Mouse (Mus musculus): ENCODE data around the gene Sim1. TPM values are rescaled to one million over a fixed set of nuclear protein-coding genes. Genes with fewer than 3 reads are reported as not detected.

The Sim1 gene
- 0.12 and 0.16 TPM in 2 replicates for polyA plus RNA-seq (2015; fragmentation: Nextera tagmentation; extraction: Ambion mirVana)

DNA sequence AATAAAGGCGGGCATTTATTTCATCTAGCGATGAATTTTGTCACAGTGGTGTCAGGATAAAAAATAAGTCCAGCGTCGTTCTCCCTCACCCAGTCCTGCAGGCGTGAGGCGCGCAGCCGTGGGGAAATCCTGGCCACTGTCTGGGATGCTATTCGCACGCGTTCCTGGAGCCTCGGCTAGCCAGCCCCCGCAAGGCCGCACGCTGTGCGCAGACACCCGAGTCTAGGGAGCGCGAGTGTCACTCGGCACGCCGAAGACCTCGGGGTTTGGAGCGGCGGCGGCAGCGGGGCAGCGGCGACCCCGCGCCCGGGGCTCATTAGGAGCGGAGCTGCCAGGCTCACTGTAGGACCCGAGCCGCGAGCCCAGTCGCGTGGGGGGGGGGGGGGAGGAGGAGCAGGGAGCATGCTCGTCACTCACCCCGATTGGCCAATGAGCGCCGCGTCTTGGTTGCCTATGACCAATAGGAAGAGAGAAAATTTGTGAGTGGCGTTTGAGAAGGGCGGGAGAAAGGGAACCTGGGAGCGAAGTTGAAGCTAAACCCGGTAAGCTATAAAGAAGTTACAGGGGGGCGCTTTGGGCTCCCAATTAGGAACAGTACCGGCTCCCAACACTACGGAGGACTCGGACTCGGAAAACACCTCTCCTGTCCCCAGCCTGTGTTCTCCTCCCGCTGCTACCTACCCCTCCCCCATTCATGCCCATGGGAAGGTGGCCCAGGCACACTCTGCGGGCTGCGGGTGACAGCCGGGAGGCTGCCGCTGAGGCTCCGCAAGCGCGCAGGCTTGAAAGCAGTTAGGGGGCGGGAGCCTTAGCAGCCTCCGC is at the start of gene Sim1:
Sim1 (plus strand) TSS at position 585 of the 822 bp plus-strand sequence.
- peaks cover 80% of the 10 kb centered on the region for H3K27me3 ChIP-seq
- H3K36me3 ChIP-seq, result no peaks in the 10 kb centered on the region
- H3K4me1 ChIP-seq (replicated peaks), result peaks cover 14% of the 10 kb centered on the region
- peak within 1 kb of the TSS; percentile 79 for H3K4me2 ChIP-seq
- peak; percentile 96 for ATAC-seq (ENCODE audit: low FRiP score, low read depth)
- no peaks in the 10 kb centered on the region for H3K9me3 ChIP-seq
- H3K4me3 ChIP-seq, result peak within 1 kb of the TSS; percentile 44
- WGBS, result under 1% methylated on average over 58 of the region's 62 CpGs
- H3K9ac ChIP-seq, result no peak within 1 kb of the TSS
- H3K27ac ChIP-seq (replicated peaks), result no peak within 1 kb of the TSS

DNA sequence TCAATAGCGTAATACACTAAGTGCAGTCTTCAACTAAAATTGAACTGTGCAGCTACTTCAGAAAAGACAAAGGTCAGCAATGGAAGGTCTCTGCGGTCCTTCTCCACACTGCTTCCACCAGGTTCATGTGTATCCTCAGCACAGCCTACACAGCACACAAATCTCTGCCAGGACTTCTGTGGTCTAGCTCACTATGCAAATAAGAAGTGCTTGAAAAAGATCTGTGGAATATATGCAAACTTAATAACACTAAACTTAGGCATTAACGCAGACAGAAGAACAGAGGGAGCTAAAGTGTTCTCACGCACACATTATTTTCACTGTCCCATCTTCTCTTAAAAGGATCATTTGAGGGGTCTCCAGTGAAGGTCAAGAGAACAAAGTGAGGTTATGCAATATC is 26.4 kb upstream of the Sim1 start:
- WGBS, result 87% methylated on average over 4 of the region's 4 CpGs
- H3K27ac ChIP-seq (replicated peaks), result no peak overlapping the region
- no peaks in the 10 kb centered on the region for H3K36me3 ChIP-seq

DNA sequence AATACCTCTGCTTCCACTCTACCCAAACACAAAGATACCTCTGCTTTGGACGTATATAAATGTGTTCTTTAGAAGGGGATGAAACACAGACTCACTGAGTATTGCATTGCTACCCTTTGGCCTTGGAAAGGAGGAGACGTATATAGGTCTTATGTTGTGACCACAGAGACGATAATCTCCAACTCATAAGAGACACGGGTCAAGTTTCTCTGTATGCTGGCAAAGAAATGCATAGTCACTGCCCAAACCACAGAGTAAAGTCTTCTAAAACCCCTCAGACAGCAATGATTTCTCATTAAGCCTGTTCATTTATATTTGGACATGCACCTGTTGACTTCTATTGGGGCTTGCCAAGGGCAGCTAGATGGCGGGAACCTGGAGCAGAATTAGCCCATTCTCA is 17.6 kb upstream of the Sim1 start:
- Histone ChIP-seq H3K4me3 (no peak overlapping the region), H3K4me2 (no peak overlapping the region), H3K9ac (no peak overlapping the region), H3K27ac (replicated peaks) (no peak overlapping the region), H3K9me3 (no peaks in the 10 kb centered on the region), H3K4me1 (replicated peaks) (no peaks in the 10 kb centered on the region), H3K36me3 (no peaks in the 10 kb centered on the region), H3K27me3 (no peaks in the 10 kb centered on the region)
- WGBS, result 88% methylated on average over 5 of the region's 5 CpGs
- ATAC-seq (ENCODE audit: low FRiP score, low read depth), result no peak

More for the DNA sequence above, 26.4 kb upstream of the Sim1 start:
- Histone ChIP-seq H3K4me3 (no peak overlapping the region), H3K4me1 (replicated peaks) (no peaks in the 10 kb centered on the region), H3K27me3 (no peaks in the 10 kb centered on the region), H3K4me2 (no peak overlapping the region), H3K9ac (no peak overlapping the region), H3K9me3 (no peaks in the 10 kb centered on the region)
- ATAC-seq (ENCODE audit: low FRiP score, low read depth), result no peak

DNA sequence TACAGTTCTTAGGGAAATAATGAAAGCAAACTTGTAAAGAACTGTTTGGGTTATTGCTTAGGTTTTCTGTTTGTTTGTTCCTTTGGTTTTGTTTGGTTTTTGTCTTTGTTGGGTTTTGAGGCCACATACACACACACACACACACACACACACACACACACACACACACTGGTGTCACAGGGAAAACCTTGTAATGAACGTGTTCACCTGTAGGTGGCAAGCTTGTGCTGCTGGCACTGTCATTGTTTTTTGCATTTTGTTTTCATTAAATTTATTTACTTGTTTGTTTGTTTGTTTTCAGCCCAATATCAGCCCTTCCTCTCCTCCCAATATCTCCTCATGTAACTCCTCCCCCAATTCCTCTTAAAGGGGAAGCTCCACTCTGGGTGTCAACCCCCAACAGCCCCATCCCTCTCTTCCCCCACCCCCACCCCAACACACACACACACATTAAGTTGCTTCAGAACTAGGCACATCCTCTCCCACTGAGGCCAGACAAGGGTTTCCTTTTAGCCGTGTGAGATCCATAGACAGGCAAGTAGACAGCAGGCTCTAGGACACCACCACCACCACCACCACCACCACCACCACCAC is 13.0 kb upstream of the Sim1 start:
- H3K27me3 ChIP-seq, result peaks cover 8% of the 10 kb centered on the region; the same call in 1 of the 2 replicates
- no peaks in the 10 kb centered on the region for H3K4me1 ChIP-seq (replicated peaks)
- H3K27ac ChIP-seq (replicated peaks), result no peak overlapping the region
- H3K9ac ChIP-seq, result no peak overlapping the region
- no peak for ATAC-seq (ENCODE audit: low FRiP score, low read depth)
- no peaks in the 10 kb centered on the region for H3K36me3 ChIP-seq
- WGBS, result 20% methylated on average over 2 of the region's 2 CpGs
- no peaks in the 10 kb centered on the region for H3K9me3 ChIP-seq
- no peak overlapping the region for H3K4me2 ChIP-seq
- H3K4me3 ChIP-seq, result no peak overlapping the region

DNA sequence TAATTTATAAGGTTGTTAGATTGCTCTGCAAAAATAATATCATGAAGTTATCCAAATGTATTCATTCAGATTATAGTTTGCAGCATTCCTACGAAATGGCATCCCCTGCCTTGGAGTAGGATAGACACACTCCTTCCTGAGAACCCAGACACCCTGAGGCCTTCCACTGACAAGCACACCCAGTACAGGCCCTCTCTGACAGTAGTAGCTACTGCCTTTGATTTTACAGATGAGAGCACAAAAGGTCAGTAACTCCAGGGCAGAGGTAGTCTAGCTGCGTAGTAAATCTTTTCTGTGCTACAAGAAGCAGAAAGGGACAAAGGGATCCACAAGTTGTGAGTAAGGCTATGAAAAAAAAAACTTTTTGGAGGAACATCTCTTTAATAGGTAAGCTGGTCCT is 12.2 kb upstream of the Sim1 start:
- Histone ChIP-seq H3K9ac (no peak overlapping the region), H3K9me3 (no peaks in the 10 kb centered on the region), H3K4me3 (no peak overlapping the region), H3K4me2 (no peak overlapping the region), H3K4me1 (replicated peaks) (no peaks in the 10 kb centered on the region), H3K36me3 (no peaks in the 10 kb centered on the region), H3K27ac (replicated peaks) (no peak overlapping the region), H3K27me3 (peaks cover 8% of the 10 kb centered on the region; the same call in 1 of the 2 replicates)
- WGBS, result 79% methylated on average over 2 of the region's 2 CpGs
- no peak for ATAC-seq (ENCODE audit: low FRiP score, low read depth)

DNA sequence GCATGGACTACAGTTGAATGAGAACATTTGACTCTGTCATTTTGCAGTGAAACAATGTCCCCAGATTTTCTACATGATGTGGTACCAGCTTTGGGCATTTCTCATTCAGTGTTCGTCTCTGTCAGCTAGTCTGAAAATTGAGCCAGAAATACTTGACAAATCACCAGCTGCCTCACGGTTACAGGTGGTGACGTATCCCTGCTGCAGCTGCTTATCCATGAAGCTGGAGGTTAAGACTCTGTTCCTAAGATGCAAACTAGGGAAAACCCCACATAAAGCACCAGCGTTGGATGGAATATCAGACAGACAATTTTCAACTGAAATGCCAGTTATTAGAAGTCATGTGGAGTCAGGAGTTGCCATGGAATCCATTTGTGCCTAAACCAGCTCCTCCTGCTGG is 8.2 kb upstream of the Sim1 start:
- Histone ChIP-seq H3K9me3 (no peaks in the 10 kb centered on the region), H3K4me3 (no peak overlapping the region), H3K4me2 (no peak overlapping the region), H3K4me1 (replicated peaks) (no peaks in the 10 kb centered on the region), H3K36me3 (no peaks in the 10 kb centered on the region), H3K27me3 (peaks cover 40% of the 10 kb centered on the region), H3K9ac (no peak overlapping the region), H3K27ac (replicated peaks) (no peak overlapping the region)
- WGBS, result 56% methylated on average over 4 of the region's 4 CpGs
- ATAC-seq (ENCODE audit: low FRiP score, low read depth), result no peak

DNA sequence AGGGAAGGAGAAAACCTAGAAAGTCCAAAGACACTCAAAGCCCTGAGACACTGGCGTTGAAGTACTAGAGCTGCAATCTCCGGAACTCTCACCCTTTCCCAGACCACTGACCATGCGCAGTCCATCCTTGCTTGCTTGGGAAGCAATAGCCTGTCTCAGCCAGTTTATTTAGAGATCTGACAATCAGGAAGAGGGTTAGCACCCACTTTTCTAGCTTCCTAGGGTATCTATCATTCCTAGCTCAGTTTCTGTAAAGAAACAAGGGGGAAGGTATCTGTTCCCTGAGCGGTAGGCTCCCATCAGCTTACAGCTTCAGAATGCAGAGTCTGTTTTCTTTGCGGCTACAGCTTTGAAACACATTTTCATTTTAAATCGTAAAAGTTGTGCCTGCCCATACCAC is 3.9 kb upstream of the Sim1 start:
- Histone ChIP-seq H3K4me1 (replicated peaks) (peaks cover 14% of the 10 kb centered on the region), H3K36me3 (no peaks in the 10 kb centered on the region), H3K4me2 (no peak overlapping the region), H3K27me3 (peaks cover 75% of the 10 kb centered on the region), H3K4me3 (no peak overlapping the region), H3K9ac (no peak overlapping the region), H3K27ac (replicated peaks) (no peak overlapping the region), H3K9me3 (no peaks in the 10 kb centered on the region)
- WGBS, result 8% methylated on average over 6 of the region's 6 CpGs
- no peak for ATAC-seq (ENCODE audit: low FRiP score, low read depth)

DNA sequence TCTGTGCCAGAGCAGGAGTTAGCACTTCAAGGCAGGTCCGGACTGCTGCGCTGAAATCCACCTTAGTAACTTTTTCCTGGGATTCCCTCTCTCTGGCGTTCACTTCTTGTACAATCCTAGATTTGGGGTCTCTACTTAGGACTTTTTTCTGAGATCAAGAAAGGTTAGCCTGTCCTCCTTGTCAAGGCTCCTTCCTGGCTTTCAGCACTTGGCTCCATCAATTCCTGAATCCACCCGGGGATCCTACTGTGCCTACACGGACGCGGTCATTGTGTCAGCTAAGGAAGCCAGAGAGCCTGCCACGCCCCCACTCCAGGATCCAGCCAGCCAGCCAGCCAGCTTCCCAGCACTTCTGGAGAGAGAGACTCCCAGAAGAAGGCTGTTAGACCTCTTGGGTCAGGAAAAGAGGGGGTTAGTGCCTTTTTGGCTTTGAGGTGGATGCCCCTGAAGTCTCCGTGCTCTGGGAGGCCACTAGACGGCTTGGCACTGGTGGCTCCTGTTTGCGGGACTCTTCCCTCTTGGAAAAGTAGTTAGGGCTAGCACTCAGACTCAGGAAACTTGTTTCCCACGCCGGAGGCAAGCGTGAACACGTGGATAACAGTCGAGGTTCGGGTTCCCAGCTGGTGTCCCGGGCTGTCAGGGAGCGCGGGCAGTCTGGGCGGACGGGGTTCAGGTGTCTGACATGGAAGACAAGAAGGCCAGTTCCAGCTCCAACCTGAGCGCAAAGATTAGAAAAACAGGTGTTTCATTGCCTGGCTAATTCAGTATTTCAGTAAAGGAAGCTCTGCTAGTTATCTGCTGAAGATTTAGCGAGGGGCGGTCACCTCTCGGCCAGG is 2.5 kb upstream of the Sim1 start:
- WGBS, result under 1% methylated on average over 26 of the region's 26 CpGs
- Histone ChIP-seq H3K27ac (replicated peaks) (no peak overlapping the region), H3K36me3 (no peaks in the 10 kb centered on the region), H3K9me3 (no peaks in the 10 kb centered on the region), H3K4me3 (no peak overlapping the region), H3K4me2 (no peak overlapping the region), H3K9ac (no peak overlapping the region), H3K27me3 (peaks cover 78% of the 10 kb centered on the region), H3K4me1 (replicated peaks) (peaks cover 14% of the 10 kb centered on the region)
- no peak for ATAC-seq (ENCODE audit: low FRiP score, low read depth)

DNA sequence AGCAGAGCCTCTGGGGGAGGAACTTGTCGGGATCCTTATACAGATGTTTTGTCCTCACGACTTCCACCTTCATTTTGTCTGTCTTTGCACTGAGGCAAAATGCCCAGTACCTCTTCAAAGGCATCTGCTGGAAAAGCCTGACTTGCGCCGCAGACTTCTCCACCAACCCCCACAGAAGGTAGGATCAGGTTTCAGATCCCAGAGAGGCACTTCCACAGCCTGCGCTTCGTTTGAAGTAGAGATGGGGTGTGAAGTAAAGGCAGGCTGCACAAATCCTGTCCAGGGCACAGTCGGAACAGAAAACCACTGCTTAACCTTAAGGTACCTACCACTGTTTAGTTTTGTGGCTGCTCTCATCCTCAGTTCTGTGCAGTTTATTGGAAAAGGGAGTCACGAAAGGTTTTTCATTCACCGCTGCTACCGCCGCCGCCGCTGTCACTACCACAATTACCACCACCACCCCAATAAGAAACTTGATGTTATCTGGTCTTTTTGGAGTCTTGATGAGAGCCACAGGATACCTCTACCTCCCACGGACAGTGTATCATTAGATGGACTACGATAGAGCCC is 1.7 kb upstream of the Sim1 start:
- no peaks in the 10 kb centered on the region for H3K36me3 ChIP-seq
- H3K9ac ChIP-seq, result no peak overlapping the region
- no peak overlapping the region for H3K27ac ChIP-seq (replicated peaks)
- WGBS, result 1% methylated on average over 15 of the region's 15 CpGs
- peaks cover 82% of the 10 kb centered on the region for H3K27me3 ChIP-seq
- H3K9me3 ChIP-seq, result no peaks in the 10 kb centered on the region
- H3K4me3 ChIP-seq, result no peak overlapping the region
- H3K4me1 ChIP-seq (replicated peaks), result peaks cover 14% of the 10 kb centered on the region
- no peak for ATAC-seq (ENCODE audit: low FRiP score, low read depth)
- no peak overlapping the region for H3K4me2 ChIP-seq

DNA sequence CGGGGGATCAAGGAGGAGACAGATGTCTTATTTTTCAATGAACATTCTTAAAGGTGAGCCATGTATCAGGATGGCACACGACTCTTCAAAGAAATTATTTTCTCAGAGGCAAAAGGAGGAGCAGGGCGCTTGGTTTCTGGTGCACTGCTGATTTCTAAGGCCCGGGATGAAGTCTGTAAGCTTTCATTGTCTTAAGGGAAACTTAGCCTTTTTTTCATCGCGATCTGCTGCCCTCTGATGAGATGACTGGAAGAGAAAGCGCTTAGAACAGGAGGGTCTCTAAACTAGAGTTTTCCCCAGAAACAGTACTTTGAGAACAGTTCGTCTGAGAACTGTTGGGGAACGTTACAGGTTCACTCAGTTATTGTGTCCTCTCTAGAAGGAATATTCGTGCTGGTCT is 1.0 kb upstream of the Sim1 start:
- Histone ChIP-seq H3K4me3 (0 out of 2 replicates have a peak overlapping the region, but pooled peaks have one; percentile 44), H3K27ac (replicated peaks) (no peak overlapping the region), H3K9me3 (no peaks in the 10 kb centered on the region), H3K9ac (no peak overlapping the region), H3K4me1 (replicated peaks) (peaks cover 14% of the 10 kb centered on the region), H3K27me3 (peaks cover 83% of the 10 kb centered on the region), H3K4me2 (no peak overlapping the region), H3K36me3 (no peaks in the 10 kb centered on the region)
- no peak for ATAC-seq (ENCODE audit: low FRiP score, low read depth)
- 4% methylated on average over 10 of the region's 10 CpGs for WGBS

DNA sequence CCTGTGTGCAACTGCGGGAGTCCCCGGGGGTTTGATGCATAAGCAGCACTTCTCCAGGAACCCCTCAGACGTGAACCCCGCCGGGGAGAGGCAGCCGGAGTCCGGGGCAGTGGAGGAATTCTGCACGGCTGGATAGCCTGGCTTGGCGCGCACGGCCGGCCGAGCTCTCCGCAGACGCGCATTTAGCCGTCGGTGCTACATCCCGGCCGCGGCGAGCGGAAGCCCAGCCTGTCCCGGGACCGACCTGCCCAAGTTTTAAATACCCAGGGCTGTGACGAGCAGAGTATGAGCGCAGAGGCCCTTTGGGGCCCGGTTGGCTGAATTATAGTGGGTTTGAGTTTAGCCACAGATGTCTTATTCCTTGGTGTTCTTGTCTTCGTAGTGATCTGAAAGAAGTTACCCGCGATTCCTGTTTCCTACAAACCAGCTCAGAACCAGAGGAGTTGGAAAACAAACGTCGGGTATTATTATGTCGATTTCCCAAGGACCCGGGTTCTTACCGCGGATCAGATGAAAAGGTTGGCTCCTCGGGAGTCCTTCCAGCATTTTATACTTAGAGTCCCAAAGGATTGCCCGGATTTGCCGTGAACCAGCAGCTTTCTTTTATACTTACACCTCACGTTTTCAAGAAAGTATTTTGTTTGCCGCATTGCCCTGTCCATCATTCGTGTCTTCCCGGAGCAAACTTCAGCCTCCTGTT is 687 bp downstream of the Sim1 start:
- no peak; the same call in 1 of the 2 replicates for ATAC-seq (ENCODE audit: low FRiP score, low read depth)

More for the DNA sequence above, 687 bp downstream of the Sim1 start:
- H3K36me3 ChIP-seq, result no peaks in the 10 kb centered on the region
- peak overlapping the region; percentile 44 for H3K4me3 ChIP-seq
- peaks cover 74% of the 10 kb centered on the region for H3K27me3 ChIP-seq
- H3K4me1 ChIP-seq (replicated peaks), result peaks cover 14% of the 10 kb centered on the region
- H3K27ac ChIP-seq (replicated peaks), result no peak overlapping the region
- H3K9me3 ChIP-seq, result no peaks in the 10 kb centered on the region
- peak overlapping the region; percentile 79 for H3K4me2 ChIP-seq
- 1% methylated on average over 44 of the region's 44 CpGs for WGBS
- no peak overlapping the region for H3K9ac ChIP-seq
